Mouse (Mus musculus): ENCODE results near the gene Ap2a2. TPM values are rescaled to one million over a fixed set of nuclear protein-coding genes. Genes with fewer than 3 reads are reported as not detected.
"Not testable (repeated sequence)": the region's sequence is repeated elsewhere in the genome, so short reads cannot be mapped to it uniquely, and the experiment has no call there.

The Ap2a2 gene
- polyA plus RNA-seq, 1 experiment from 2014 or later = 72.4 TPM

DNA sequence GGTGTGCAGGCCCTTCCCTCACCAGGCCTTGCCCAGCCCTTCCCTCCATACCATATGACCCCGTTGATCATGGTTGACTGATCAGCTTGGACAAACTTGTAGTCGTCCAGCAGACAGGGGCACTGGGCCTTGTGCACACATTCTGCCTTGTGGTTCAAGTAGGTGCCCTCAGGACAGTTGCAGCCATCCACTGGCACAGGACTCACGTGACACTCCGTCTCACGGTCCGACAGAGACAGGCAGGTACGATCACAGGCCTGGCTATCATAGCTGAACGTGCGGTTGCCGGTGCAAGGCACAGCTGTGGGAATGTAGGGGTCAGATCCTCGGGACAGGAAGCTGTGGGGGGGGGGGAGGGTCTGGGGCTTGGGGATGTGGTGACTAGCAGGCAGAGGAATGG, 85.8 kb downstream of the Ap2a2 start:
- no peak overlapping the region for H3K9ac ChIP-seq (ENCODE audit: low read length)
- ATAC-seq = no peak
- 84% methylated on average over 11 of the region's 11 CpGs for WGBS
- no peaks in the 10 kb centered on the region for H3K27me3 ChIP-seq (replicated peaks; ENCODE audit: control insufficient read depth, insufficient read depth, low read length)
- no peaks in the 10 kb centered on the region for H3K4me1 ChIP-seq (ENCODE audit: control insufficient read depth, insufficient read depth, low read length)
- no peak overlapping the region for H3K27ac ChIP-seq (ENCODE audit: low read depth, low read length)
- H3K9me3 ChIP-seq (replicated peaks; ENCODE audit: control insufficient read depth, low read length) = no peaks in the 10 kb centered on the region
- no peak overlapping the region for H3K4me2 ChIP-seq (ENCODE audit: low read length)
- no peak overlapping the region for H3K4me3 ChIP-seq (ENCODE audit: low read depth, low read length)
- H3K36me3 ChIP-seq (ENCODE audit: control insufficient read depth, insufficient read depth, low read length) = no peaks in the 10 kb centered on the region
- DNase-seq (ENCODE audit: low spot score) = no peak

DNA sequence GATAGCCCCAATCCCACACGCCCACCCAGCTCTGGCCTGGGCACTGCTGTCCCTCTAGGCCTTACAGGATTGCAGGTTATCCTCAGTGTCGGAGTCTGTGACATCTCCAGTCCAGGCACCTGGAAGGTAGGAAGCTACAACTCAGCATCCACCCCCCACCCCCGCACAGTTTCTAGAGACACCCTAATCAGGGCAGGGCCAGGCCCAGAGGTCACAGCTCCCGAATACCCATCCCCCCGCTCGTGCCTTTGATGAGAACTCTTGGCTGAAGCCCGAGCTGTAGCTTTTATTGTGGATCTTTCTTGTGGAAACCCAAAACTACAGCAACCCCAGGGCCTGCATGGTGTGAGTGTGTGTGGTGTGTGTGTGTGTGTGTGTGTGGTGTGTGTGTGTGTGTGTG, 90.2 kb downstream of the Ap2a2 start:
- no peaks in the 10 kb centered on the region for H3K4me1 ChIP-seq (ENCODE audit: control insufficient read depth, insufficient read depth, low read length)
- no peak overlapping the region for H3K4me3 ChIP-seq (ENCODE audit: low read depth, low read length)
- no peaks in the 10 kb centered on the region for H3K36me3 ChIP-seq (ENCODE audit: control insufficient read depth, insufficient read depth, low read length)
- no peaks in the 10 kb centered on the region for H3K9me3 ChIP-seq (replicated peaks; ENCODE audit: control insufficient read depth, low read length)
- H3K27ac ChIP-seq (ENCODE audit: low read depth, low read length) = no peak overlapping the region
- 49% methylated on average over 7 of the region's 7 CpGs for WGBS
- no peak overlapping the region for H3K4me2 ChIP-seq (ENCODE audit: low read length)
- ATAC-seq (no peak), DNase-seq (ENCODE audit: low spot score) (no peak)
- H3K9ac ChIP-seq (ENCODE audit: low read length) = no peak overlapping the region
- no peaks in the 10 kb centered on the region for H3K27me3 ChIP-seq (replicated peaks; ENCODE audit: control insufficient read depth, insufficient read depth, low read length)

DNA sequence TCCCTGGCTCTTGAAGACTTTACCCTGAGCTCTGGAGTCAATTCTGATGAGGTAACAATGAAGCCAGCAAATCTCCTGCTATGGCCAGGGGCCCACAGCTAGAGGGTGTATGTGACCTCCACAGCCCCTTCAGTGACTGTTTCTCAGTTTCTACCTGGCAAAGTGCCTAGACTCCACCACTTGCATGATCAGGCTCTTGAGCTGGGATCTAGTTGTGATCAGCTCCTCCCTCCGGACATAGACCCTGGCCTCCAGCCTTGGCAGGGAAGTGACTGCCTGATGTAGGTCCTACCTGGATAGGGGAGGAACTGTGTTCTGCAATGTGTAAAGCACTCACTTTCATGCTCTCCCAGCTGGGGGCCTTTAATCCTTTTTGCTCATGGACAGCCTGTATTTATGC, 98.4 kb downstream of the Ap2a2 start:
- Histone ChIP-seq H3K9me3 (replicated peaks; ENCODE audit: control insufficient read depth, low read length) (no peaks in the 10 kb centered on the region), H3K4me2 (ENCODE audit: low read length) (no peak overlapping the region), H3K27ac (ENCODE audit: low read depth, low read length) (no peak overlapping the region), H3K4me3 (ENCODE audit: low read depth, low read length) (no peak overlapping the region), H3K4me1 (ENCODE audit: control insufficient read depth, insufficient read depth, low read length) (no peaks in the 10 kb centered on the region), H3K36me3 (ENCODE audit: control insufficient read depth, insufficient read depth, low read length) (no peaks in the 10 kb centered on the region), H3K9ac (ENCODE audit: low read length) (no peak overlapping the region), H3K27me3 (replicated peaks; ENCODE audit: control insufficient read depth, insufficient read depth, low read length) (no peaks in the 10 kb centered on the region)
- 91% methylated on average over 1 of the region's 1 CpGs for WGBS
- DNase-seq (ENCODE audit: low spot score) (no peak), ATAC-seq (no peak)

DNA sequence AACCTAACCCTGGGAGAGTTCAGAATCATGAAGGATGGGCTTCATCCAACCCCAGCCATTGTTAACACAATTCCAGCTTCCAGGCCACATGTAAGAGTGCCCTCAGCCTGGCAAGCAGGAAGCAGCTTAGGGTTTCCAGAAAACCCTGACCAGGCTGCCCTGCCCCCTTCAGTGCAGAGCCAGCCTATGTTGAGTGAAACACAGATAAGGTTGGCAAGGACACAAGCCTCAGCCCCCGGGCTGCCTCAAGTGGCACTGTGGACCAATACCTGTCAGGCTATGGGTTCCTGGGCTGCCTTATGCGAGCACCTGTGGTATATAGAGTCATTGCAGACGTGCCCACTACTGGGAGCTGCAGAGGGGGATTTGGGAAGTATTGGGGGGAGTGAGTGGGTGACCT, 99.5 kb downstream of the Ap2a2 start:
- DNase-seq (ENCODE audit: low spot score) = no peak
- H3K27me3 ChIP-seq (replicated peaks; ENCODE audit: control insufficient read depth, insufficient read depth, low read length) = no peaks in the 10 kb centered on the region
- no peak overlapping the region for H3K4me2 ChIP-seq (ENCODE audit: low read length)
- H3K9ac ChIP-seq (ENCODE audit: low read length) = no peak overlapping the region
- H3K36me3 ChIP-seq (ENCODE audit: control insufficient read depth, insufficient read depth, low read length) = no peaks in the 10 kb centered on the region
- no peak for ATAC-seq
- H3K4me3 ChIP-seq (ENCODE audit: low read depth, low read length) = no peak overlapping the region
- WGBS = 71% methylated on average over 3 of the region's 3 CpGs
- H3K9me3 ChIP-seq (replicated peaks; ENCODE audit: control insufficient read depth, low read length) = no peaks in the 10 kb centered on the region
- no peak overlapping the region for H3K27ac ChIP-seq (ENCODE audit: low read depth, low read length)
- H3K4me1 ChIP-seq (ENCODE audit: control insufficient read depth, insufficient read depth, low read length) = no peaks in the 10 kb centered on the region

DNA sequence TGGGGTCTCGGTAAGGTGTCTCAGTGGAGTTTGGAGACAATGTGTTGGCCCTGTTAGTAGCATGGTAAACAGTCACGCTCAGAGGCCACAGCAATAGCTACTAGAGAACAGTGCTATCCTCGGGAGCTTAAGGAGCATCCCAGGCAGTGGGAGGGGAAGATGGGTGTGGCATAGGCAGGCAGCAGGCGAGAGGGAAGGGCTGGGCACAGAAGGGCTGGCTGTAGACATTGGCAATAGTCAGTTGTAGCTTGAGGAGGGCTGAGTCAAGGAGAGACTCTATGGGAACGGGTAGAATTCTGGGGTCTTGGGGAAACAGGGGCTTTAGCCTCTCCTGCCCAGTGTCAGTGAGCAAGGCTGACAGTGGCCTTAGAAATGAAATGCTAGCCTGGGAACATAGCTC, 100.2 kb downstream of the Ap2a2 start:
- WGBS = 62% methylated on average over 5 of the region's 5 CpGs

DNA sequence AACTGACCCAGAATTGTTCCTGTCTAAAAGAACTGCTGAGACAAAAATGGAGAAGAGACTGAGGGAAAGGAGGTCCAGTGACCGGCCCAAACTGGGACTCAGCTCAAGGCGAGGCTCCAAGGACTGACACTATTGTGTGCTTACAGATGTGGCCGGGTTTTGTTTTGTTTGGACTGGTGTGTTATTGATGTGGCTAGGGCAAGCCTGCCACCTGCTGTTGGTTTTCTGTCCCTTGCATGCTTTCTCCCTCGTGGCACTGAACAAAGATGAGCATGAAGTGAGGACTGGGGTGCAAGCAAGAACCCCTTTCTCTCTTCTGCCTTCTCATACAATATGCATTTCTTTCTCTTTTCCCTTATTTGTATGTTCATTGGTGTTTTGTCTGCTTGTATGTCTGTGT, 104.2 kb downstream of the Ap2a2 start:
- WGBS = 12% methylated on average over 4 of the region's 4 CpGs
- DNase-seq (ENCODE audit: low spot score) = peak; percentile 41
- H3K27ac ChIP-seq (ENCODE audit: low read depth, low read length) = no peak overlapping the region
- H3K4me2 ChIP-seq (ENCODE audit: low read length) = no peak overlapping the region
- ATAC-seq = no peak
- no peaks in the 10 kb centered on the region for H3K27me3 ChIP-seq (replicated peaks; ENCODE audit: control insufficient read depth, insufficient read depth, low read length)
- H3K4me1 ChIP-seq (ENCODE audit: control insufficient read depth, insufficient read depth, low read length) = no peaks in the 10 kb centered on the region
- no peak overlapping the region for H3K4me3 ChIP-seq (ENCODE audit: low read depth, low read length)
- H3K9me3 ChIP-seq (replicated peaks; ENCODE audit: control insufficient read depth, low read length) = no peaks in the 10 kb centered on the region
- H3K36me3 ChIP-seq (ENCODE audit: control insufficient read depth, insufficient read depth, low read length) = no peaks in the 10 kb centered on the region
- H3K9ac ChIP-seq (ENCODE audit: low read length) = no peak overlapping the region

More for the DNA sequence above, 100.2 kb downstream of the Ap2a2 start:
- H3K4me2 ChIP-seq (ENCODE audit: low read length) = no peak overlapping the region
- no peaks in the 10 kb centered on the region for H3K36me3 ChIP-seq (ENCODE audit: control insufficient read depth, insufficient read depth, low read length)
- no peaks in the 10 kb centered on the region for H3K9me3 ChIP-seq (replicated peaks; ENCODE audit: control insufficient read depth, low read length)
- H3K27ac ChIP-seq (ENCODE audit: low read depth, low read length) = no peak overlapping the region
- H3K4me3 ChIP-seq (ENCODE audit: low read depth, low read length) = no peak overlapping the region
- ATAC-seq (no peak), DNase-seq (ENCODE audit: low spot score) (no peak)
- H3K4me1 ChIP-seq (ENCODE audit: control insufficient read depth, insufficient read depth, low read length) = no peaks in the 10 kb centered on the region
- H3K9ac ChIP-seq (ENCODE audit: low read length) = no peak overlapping the region
- H3K27me3 ChIP-seq (replicated peaks; ENCODE audit: control insufficient read depth, insufficient read depth, low read length) = no peaks in the 10 kb centered on the region

DNA sequence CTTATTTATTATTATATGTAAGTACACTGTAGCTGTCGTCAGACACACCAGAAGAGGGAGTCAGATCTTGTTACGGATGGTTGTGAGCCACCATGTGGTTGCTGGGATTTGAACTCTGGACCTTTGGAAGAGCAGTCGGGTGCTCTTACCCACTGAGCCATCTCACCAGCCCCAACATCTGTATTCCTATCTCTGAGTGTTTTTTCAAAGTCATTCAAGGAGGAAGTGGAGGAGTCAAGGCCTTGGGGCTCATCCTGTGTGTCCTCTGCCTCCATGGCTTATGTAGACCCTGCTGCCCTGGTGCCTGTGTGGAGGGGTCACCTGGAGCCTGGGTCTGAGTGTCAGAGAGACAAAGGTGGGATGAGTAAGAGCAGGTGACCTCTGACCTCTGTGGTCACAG, 107.1 kb downstream of the Ap2a2 start:
- H3K27me3 ChIP-seq (replicated peaks; ENCODE audit: control insufficient read depth, insufficient read depth, low read length); H3K9me3 ChIP-seq (replicated peaks; ENCODE audit: control insufficient read depth, low read length); H3K9ac ChIP-seq (ENCODE audit: low read length); H3K36me3 ChIP-seq (ENCODE audit: control insufficient read depth, insufficient read depth, low read length); H3K4me2 ChIP-seq (ENCODE audit: low read length); DNase-seq (ENCODE audit: low spot score); H3K4me1 ChIP-seq (ENCODE audit: control insufficient read depth, insufficient read depth, low read length); ATAC-seq; H3K27ac ChIP-seq (ENCODE audit: low read depth, low read length); H3K4me3 ChIP-seq (ENCODE audit: low read depth, low read length): not testable (repeated sequence)
- 87% methylated on average over 3 of the region's 3 CpGs for WGBS

DNA sequence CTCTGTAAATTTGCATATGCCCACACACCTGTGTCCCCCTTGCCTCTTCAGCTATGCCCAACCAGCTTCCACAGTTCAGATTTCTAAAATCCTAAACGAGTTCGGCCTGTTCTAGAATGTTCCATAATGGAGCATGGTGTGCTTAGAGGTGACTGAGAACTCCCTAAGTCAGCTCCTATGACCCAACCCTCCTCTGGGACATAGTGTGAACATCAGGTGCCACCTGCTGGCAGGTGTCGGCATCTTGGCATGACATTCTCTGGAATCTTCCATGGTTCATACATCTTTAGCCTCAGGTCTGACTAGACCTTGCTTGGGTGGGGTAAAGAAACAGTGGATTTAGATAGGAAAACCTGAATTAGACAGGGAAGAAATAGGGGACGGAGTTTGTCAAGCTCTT, 109.0 kb downstream of the Ap2a2 start:
- H3K9me3 ChIP-seq (replicated peaks; ENCODE audit: control insufficient read depth, low read length) = no peaks in the 10 kb centered on the region
- no peaks in the 10 kb centered on the region for H3K27me3 ChIP-seq (replicated peaks; ENCODE audit: control insufficient read depth, insufficient read depth, low read length)
- 77% methylated on average over 4 of the region's 4 CpGs for WGBS
- no peak overlapping the region for H3K27ac ChIP-seq (ENCODE audit: low read depth, low read length)
- no peak for ATAC-seq
- H3K36me3 ChIP-seq (ENCODE audit: control insufficient read depth, insufficient read depth, low read length) = no peaks in the 10 kb centered on the region
- H3K9ac ChIP-seq (ENCODE audit: low read length) = no peak overlapping the region
- DNase-seq (ENCODE audit: low spot score) = peak; percentile 8
- H3K4me1 ChIP-seq (ENCODE audit: control insufficient read depth, insufficient read depth, low read length) = no peaks in the 10 kb centered on the region
- no peak overlapping the region for H3K4me3 ChIP-seq (ENCODE audit: low read depth, low read length)
- H3K4me2 ChIP-seq (ENCODE audit: low read length) = no peak overlapping the region

DNA sequence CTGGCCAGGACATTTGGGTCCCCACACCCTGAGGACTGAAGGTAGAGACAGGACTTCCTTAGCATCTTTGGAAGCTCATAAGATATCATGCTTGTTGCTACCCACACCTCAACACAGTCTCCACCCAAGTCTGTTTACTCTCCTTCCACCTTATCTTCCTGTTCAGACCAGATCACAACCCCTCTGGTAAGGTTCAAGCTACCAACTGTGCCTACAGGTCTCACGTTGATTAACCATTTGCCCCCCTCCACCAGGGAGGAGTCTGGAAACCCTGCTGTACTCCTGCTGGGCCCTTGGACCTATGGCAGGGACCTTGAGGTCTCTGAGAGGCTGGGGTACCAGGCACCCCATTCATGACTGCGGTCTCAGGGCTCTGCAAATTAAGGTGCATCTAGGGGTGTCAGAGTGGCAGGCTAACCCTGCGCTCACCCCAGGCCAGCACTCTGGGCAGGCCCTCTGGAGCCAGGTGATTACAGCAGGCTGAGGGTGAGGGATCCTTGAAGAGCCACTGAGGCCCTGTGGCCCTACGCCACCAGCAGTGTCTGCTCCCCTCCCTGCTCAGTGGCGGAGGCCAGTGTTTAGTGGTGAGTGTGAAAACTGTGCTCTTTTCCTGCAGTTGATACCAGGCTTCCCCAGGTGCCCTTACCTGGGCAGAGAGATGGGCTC, 109.8 kb downstream of the Ap2a2 start:
- H3K9ac ChIP-seq (ENCODE audit: low read length) = no peak overlapping the region
- WGBS = 92% methylated on average over 5 of the region's 5 CpGs

More for the DNA sequence above, 109.8 kb downstream of the Ap2a2 start:
- Histone ChIP-seq H3K36me3 (ENCODE audit: control insufficient read depth, insufficient read depth, low read length) (no peaks in the 10 kb centered on the region), H3K27ac (ENCODE audit: low read depth, low read length) (no peak overlapping the region), H3K4me2 (ENCODE audit: low read length) (no peak overlapping the region), H3K4me3 (ENCODE audit: low read depth, low read length) (no peak overlapping the region), H3K9me3 (replicated peaks; ENCODE audit: control insufficient read depth, low read length) (no peaks in the 10 kb centered on the region), H3K4me1 (ENCODE audit: control insufficient read depth, insufficient read depth, low read length) (no peaks in the 10 kb centered on the region), H3K27me3 (replicated peaks; ENCODE audit: control insufficient read depth, insufficient read depth, low read length) (no peaks in the 10 kb centered on the region)
- DNase-seq (ENCODE audit: low spot score) = no peak
- no peak for ATAC-seq

Measured in forebrain, embryonic 14.5 days (tissue).